Mouse (Mus musculus): ENCODE results near the gene Ino80b.

The Ino80b gene

GRCm38 (mm10) chr6:83141636-83142035 is 16.4 kb upstream of the Ino80b start:
- no peak for DNase-seq (ENCODE audit: extremely low spot score, low spot score)

GRCm38 (mm10) chr6:83140044-83140443 is 14.8 kb upstream of the Ino80b start:
- DNase-seq (ENCODE audit: extremely low spot score, low spot score): no peak

GRCm38 (mm10) chr6:83138056-83138455 is 12.8 kb upstream of the Ino80b start:
- DNase-seq (ENCODE audit: extremely low spot score, low spot score): peak; percentile 75

GRCm38 (mm10) chr6:83137576-83137950 is 12.3 kb upstream of the Ino80b start:
- DNase-seq (ENCODE audit: extremely low spot score, low spot score): peak; percentile 91

GRCm38 (mm10) chr6:83136881-83137575 is 11.8 kb upstream of the Ino80b start:
- DNase-seq (ENCODE audit: extremely low spot score, low spot score): peak; percentile 89

DNA sequence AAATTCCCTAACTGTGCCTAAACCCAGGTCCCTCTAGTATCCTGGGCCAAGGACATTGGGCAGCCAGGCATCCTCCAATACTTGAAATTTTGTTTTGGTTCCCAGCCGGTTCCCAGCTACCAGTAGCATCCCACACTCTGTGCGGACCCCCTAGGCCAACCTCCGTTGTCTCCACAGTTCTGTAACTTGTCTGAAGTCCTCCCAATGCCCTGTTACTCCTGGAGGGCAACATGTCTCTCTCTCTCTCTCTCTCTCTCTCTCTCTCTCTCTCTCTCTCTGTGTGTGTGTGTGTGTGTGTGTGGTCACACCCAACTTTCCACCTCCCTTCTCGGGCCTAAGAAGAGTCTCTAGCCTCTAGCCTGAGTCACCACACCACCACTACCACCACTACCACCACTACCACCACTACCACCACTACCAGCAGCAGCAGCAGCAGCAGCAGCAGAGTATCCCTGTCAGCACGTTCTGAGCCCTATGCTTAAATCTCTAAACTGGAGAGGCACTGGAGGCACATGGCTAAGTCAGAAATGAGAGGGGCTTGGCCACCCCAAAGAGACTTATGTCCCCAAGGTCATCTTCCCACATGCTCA is 11.2 kb upstream of the Ino80b start:
- DNase-seq (ENCODE audit: extremely low spot score, low spot score): no peak

DNA sequence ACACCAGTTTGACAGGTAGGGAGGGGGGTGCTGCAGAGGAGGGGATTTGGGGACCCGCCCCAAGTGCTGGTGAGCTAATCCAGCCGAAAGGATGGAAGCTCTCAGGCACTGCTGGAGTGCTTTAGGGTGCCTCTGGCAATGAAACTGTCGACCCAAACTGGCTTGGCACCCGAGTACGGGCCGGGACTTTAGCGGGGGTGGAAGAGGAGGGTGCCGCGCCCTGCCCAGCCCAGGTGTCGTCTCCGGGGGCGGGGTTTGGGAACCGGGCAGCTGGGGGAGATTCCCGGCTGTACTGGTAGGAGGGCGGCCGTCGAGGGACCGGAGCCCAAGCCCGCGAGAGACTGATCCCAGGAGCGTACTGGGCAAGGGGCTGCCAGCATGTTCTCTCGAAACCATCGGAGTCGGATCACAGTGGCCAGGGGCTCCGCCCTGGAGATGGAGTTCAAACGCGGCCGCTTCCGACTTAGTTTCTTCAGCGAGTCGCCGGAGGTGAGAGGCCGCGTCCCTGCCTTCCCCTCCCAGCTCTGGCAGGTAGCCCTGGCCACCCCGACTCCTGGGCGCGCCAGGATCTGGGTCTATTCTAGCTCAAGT is 10.4 kb upstream of the Ino80b start:
- DNase-seq (ENCODE audit: extremely low spot score, low spot score): peak; percentile 41

GRCm38 (mm10) chr6:83134951-83135513 is 9.8 kb upstream of the Ino80b start, which contains the start of gene Rtkn:
Gene Rtkn (plus strand): TSS chr6:83135463.
- no peak for DNase-seq (ENCODE audit: extremely low spot score, low spot score)

- DNase-seq (ENCODE audit: extremely low spot score, low spot score): no peak
Measured at GRCm38 (mm10) chr6:83134226-83134625, 9.0 kb upstream of the Ino80b start.

DNA sequence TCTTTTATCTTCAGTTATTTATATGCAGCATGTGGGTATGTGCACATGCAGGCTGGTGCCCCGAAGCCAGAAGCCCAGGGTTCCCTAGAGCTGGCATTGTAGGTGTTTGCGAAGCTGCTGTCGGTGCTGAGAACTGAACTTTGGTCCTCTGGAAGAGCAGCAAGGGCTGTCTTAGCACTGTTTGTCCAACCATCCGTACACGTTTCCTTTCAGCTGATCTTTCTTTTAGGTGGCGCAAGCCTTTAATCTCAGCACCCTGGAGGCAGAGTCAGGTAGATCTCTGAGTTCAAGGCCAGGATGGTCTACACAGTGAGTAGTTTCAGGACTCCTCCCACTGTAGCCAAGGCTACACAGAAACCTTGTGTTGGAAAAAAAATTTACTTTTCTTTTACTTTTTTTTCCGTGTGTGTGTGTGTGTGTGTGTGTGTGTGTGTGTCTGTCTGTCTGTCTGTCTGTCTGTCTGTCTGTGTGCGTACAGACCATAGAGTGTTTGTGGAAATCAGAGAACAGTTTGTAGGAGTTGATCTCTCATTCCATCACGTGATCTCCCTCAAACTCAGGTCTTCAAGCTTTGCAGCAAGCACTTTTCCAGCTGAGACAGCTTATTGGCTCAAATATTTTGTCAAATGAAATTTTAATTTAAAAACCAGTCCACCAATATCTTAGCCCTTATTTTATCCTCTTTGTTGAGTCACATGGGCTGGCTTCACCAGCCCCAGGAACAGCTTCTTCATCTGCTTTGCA is 7.1 kb upstream of the Ino80b start:
- no peak for DNase-seq (ENCODE audit: extremely low spot score, low spot score)

GRCm38 (mm10) chr6:83131469-83132034 is 6.3 kb upstream of the Ino80b start:
- no peak for DNase-seq (ENCODE audit: extremely low spot score, low spot score)

DNA sequence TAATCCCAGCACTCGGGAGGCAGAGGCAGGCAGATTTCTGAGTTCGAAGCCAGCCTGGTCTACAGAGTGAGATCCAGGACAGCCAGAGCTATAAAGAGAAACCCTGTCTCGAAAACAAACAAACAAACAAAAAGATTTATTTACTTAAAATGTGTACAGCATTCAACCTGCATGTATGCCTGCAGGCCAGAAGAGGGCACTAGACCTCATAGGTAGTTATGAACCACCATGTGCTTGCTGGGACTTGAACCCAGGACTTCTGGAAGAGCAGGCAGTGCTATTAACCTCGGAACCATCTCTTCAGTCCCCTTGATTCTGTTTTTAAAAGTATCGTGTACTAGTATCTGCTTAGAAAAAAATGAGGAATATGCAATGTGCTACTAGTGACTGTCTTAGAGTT is 2.2 kb upstream of the Ino80b start:
- DNase-seq (ENCODE audit: extremely low spot score, low spot score): no peak

GRCm38 (mm10) chr6:83124851-83125312 is 349 bp downstream of the Ino80b start:
- DNase-seq (ENCODE audit: extremely low spot score, low spot score): peak; percentile 94

DNA sequence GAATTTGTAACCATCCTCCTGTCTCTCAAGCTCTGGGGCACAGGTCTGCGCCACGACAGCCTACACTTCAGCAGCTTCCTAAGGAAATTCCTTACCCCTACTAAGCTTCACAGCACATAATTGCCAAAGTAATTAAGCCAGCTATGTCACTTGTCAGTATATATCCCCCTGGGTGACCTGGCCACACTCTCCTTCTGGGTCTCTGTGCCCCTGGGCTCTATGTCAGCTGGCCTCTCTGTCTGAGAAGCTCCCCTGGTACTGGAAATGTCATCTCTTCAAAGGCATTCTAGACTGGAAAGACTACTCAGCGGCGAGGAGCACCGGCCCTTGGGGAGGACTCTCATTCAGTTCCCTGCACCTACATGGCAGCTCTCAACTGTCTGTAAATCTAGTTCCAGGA is 2.3 kb downstream of the Ino80b start:
- DNase-seq (ENCODE audit: extremely low spot score, low spot score): no peak

GRCm38 (mm10) chr6:83121863-83122710 is 3.1 kb downstream of the Ino80b start:
- DNase-seq (ENCODE audit: extremely low spot score, low spot score): no peak

DNA sequence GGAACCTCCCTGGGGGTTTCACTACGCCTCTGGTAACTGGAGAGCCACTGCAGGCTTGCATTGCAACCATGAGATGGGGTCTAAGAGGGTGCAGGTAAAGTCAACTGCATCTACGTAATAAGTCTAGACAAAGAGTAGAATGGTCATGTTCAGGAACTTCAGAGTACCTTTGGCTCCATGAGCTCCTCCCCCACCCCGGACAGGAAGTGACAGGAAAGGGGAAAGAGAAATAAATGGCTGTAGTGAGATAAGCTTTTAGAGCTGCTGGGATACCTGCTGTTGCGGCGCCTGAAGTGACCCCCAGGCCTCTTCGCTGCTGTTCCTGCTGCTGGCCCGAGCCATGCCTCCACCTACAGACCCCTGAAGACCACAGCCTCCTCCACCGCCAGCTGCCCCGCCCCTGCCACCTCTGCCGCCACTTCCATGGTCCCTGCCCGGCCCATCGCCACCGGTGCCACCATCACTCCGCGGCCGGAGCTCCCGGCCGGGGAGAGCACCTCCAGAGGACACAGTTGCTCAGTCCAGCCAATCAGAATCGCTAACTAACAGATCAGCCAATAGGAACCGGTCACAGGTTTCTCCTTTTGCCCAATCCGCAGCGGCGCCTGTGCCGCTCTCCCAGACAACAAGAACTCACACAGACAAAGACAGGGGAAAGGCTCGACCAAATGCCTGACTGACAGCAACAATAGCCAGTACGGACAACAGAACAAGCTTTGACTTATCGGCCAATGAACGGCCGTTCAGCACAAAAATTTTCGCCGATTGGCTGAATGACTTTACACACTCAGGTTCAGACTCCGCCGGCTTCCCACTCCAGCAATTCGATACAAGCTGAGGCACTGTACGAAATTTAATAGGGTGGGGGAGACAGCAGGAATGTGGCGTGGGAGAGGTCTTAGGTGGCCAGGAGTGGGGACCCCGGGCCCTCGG is 4.0 kb downstream of the Ino80b start, which contains the start of gene Wbp1:
Gene Wbp1 (minus strand): TSS at position 630 of the 933 bp plus-strand sequence.
- peak; percentile 90 for DNase-seq (ENCODE audit: extremely low spot score, low spot score)

- DNase-seq (ENCODE audit: extremely low spot score, low spot score): no peak
Measured at GRCm38 (mm10) chr6:83119734-83120051, 5.5 kb downstream of the Ino80b start.

DNA sequence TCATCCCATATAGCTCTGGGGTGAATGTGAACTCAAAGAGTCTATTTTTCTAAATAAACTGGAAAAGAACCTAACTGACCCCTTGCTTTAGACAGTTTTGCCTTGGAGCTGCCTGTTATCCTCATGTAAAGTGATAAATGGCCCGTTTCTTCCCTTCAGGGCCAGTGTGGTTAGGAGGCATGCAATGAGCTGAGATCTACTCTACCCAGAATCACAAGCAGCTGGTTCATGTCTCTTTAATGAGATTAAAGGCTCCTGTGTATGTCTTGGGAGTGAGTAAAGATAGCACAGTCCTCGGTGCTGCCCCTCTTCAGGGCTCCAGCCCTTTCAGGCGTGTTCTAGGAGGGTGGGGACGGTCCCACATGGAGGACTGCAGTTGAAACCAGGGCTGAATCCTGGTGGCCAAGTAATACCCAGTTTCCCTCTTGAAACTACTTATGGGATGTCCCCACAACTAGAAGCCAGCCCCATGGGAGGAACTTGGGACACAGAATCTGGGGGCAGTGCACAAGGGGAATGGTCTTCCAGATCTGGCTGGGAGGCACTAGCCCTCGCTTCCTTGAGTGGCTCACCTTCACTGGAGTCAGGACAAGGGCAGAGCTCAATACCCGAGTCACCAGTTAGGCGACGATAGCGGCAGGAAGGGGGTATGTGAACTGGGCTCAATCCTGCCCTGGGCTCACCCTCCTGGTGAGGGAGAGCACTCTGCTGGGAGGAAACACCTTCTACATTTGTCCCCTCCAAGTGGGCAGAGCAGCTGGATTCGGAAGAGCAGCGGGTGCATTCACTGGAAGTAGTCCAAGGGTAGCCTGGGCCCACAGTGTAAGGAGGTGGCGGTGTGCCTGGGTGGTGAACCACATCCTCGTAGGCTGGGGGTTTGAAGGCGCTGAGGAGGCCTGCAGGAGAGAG is 6.2 kb downstream of the Ino80b start:
- no peak for DNase-seq (ENCODE audit: extremely low spot score, low spot score)
